Comparison of ENCODE assay signal across 30 mouse cellular contexts in the genomic region with DNA sequence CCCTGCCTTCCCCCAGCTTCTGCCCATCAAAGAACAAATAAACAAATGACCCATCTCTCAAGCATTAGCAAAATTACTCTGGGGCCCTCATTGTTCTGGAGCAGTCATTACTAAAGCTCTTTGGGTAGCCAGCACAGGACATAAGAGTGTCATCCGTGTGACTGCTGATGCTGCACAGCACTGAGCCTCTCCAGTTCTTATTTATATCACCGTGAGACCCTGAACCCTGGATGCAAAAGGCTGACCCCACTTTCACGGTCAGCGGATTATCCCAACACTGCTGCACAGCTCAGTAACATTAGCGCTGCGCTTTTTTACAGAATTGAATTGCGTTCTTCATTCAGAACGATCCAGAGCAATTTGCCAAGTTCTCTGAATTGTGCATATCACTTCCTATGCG. TPM values are rescaled to one million over a fixed set of nuclear protein-coding genes. Genes with fewer than 3 reads are reported as not detected.
DNase-seq lines count a peak whose midpoint lies in the region; ATAC-seq lines count a peak whose summit lies in the region.
"Had no signal": no experiment of that assay in that cellular context is flagged by ENCODE, and none has a peak within 500 bp of the region (broad histone marks: within the 10 kb centered on the region; RNA-seq: fewer than 3 reads in every experiment).

No protein-coding gene starts in this region.

- DNase-seq in hindbrain, embryonic 11.5 days (ENCODE audit: low spot score) = no peak
- DNase-seq in embryo, embryonic 10.5 days (ENCODE audit: low spot score) = peak; percentile 42
- DNase-seq in midbrain, embryonic 11.5 days (ENCODE audit: low spot score, missing footprints) = peak; percentile 87
- DNase-seq in gastrocnemius, adult 8-10 months (ENCODE audit: low spot score in 2 of 2) = no peak
- no peak for DNase-seq in layer of hippocampus, adult 8-10 months (ENCODE audit: low spot score in 2 of 2)
- DNase-seq: adrenal gland, adult 8-10 months; cerebellum, adult 18-20 months; cerebellum, postnatal 36 days; gastrocnemius, postnatal 14 days; heart, adult 2 months; kidney, adult 9 months; kidney, postnatal 25 days; liver, postnatal 0 days; lung, postnatal 10 days; right cerebral cortex, adult 18-20 months; thymus, postnatal 25 days had no signal

- H3K4me2 ChIP-seq in hindbrain, embryonic 16.5 days (ENCODE audit: low read length) = no peak overlapping the region
- no peak overlapping the region for H3K4me2 ChIP-seq in hindbrain, embryonic 11.5 days (replicated peaks; ENCODE audit: low read depth, low read length)
- H3K4me2 ChIP-seq in midbrain, embryonic 11.5 days = no peak overlapping the region
- no peak overlapping the region for H3K4me2 ChIP-seq in neural tube, embryonic 15.5 days
- H3K4me2 ChIP-seq in kidney, embryonic 15.5 days = no peak overlapping the region
- H3K4me2 ChIP-seq: embryonic facial prominence, embryonic 12.5 days; forebrain, embryonic 13.5 days; limb, embryonic 12.5 days; liver, embryonic 11.5 days; midbrain, embryonic 12.5 days; stomach, embryonic 15.5 days had no signal

- H3K9ac ChIP-seq in hindbrain, embryonic 16.5 days (ENCODE audit: low read depth, low read length) = no peak overlapping the region; the same call in 1 of the 2 replicates
- H3K9ac ChIP-seq in hindbrain, embryonic 11.5 days (ENCODE audit: low read depth, low read length) = no peak overlapping the region
- no peak overlapping the region for H3K9ac ChIP-seq in midbrain, embryonic 11.5 days (ENCODE audit: low read length)
- no peak overlapping the region for H3K9ac ChIP-seq in neural tube, embryonic 15.5 days (replicated peaks)
- no peak overlapping the region for H3K9ac ChIP-seq in kidney, embryonic 15.5 days
- H3K9ac ChIP-seq: embryonic facial prominence, embryonic 12.5 days; forebrain, embryonic 13.5 days; limb, embryonic 12.5 days; liver, postnatal 0 days; midbrain, embryonic 12.5 days; stomach, embryonic 15.5 days had no signal

- H3K27ac ChIP-seq in hindbrain, embryonic 16.5 days (ENCODE audit: low read depth, low read length) = no peak overlapping the region
- no peak overlapping the region for H3K27ac ChIP-seq in hindbrain, embryonic 11.5 days (ENCODE audit: low read depth, low read length)
- no peak overlapping the region for H3K27ac ChIP-seq in midbrain, embryonic 11.5 days (ENCODE audit: low read depth, low read length)
- peak overlapping the region; percentile 39; the same call in 1 of the 2 replicates for H3K27ac ChIP-seq in neural tube, embryonic 15.5 days (replicated peaks)
- no peak overlapping the region for H3K27ac ChIP-seq in kidney, embryonic 15.5 days
- H3K27ac ChIP-seq: embryonic facial prominence, embryonic 12.5 days; forebrain, embryonic 13.5 days; heart, adult 2 months; limb, embryonic 12.5 days; stomach, embryonic 15.5 days had no signal

- H3K27me3 ChIP-seq in hindbrain, embryonic 16.5 days (replicated peaks; ENCODE audit: control insufficient read depth, insufficient read depth, low read length) = no peaks in the 10 kb centered on the region
- H3K27me3 ChIP-seq in hindbrain, embryonic 11.5 days (ENCODE audit: control insufficient read depth, insufficient read depth, low read length) = no peaks in the 10 kb centered on the region
- H3K27me3 ChIP-seq in midbrain, embryonic 11.5 days (ENCODE audit: control insufficient read depth, insufficient read depth, low read length) = no peaks in the 10 kb centered on the region
- no peaks in the 10 kb centered on the region for H3K27me3 ChIP-seq in neural tube, embryonic 15.5 days (replicated peaks)
- no peaks in the 10 kb centered on the region for H3K27me3 ChIP-seq in kidney, embryonic 15.5 days
- H3K27me3 ChIP-seq: embryonic facial prominence, embryonic 12.5 days; forebrain, embryonic 13.5 days; limb, embryonic 12.5 days; stomach, embryonic 15.5 days had no signal

- H3K36me3 ChIP-seq in hindbrain, embryonic 16.5 days (ENCODE audit: control insufficient read depth, insufficient read depth, low read length) = no peaks in the 10 kb centered on the region
- no peaks in the 10 kb centered on the region for H3K36me3 ChIP-seq in hindbrain, embryonic 11.5 days (ENCODE audit: control insufficient read depth, insufficient read depth, low read length)
- no peaks in the 10 kb centered on the region for H3K36me3 ChIP-seq in midbrain, embryonic 11.5 days (ENCODE audit: control insufficient read depth, insufficient read depth, low read length)
- H3K36me3 ChIP-seq in neural tube, embryonic 15.5 days = no peaks in the 10 kb centered on the region
- H3K36me3 ChIP-seq in kidney, embryonic 15.5 days = no peaks in the 10 kb centered on the region
- H3K36me3 ChIP-seq: embryonic facial prominence, embryonic 12.5 days; limb, embryonic 12.5 days; midbrain, embryonic 12.5 days; stomach, embryonic 15.5 days had no signal

- H3K9me3 ChIP-seq in hindbrain, embryonic 16.5 days (ENCODE audit: control insufficient read depth, low read length) = no peaks in the 10 kb centered on the region
- no peaks in the 10 kb centered on the region for H3K9me3 ChIP-seq in hindbrain, embryonic 11.5 days (ENCODE audit: control insufficient read depth, low read length)
- no peaks in the 10 kb centered on the region for H3K9me3 ChIP-seq in midbrain, embryonic 11.5 days (ENCODE audit: control insufficient read depth, low read length)
- H3K9me3 ChIP-seq in neural tube, embryonic 15.5 days (replicated peaks) = no peaks in the 10 kb centered on the region
- H3K9me3 ChIP-seq in kidney, embryonic 15.5 days (replicated peaks) = no peaks in the 10 kb centered on the region
- H3K9me3 ChIP-seq: embryonic facial prominence, embryonic 12.5 days; forebrain, embryonic 13.5 days; limb, embryonic 12.5 days; midbrain, embryonic 12.5 days; stomach, embryonic 15.5 days had no signal

- H3K4me1 ChIP-seq in hindbrain, embryonic 16.5 days (ENCODE audit: control insufficient read depth, insufficient read depth, low read depth, low read length) = peaks cover 3% of the 10 kb centered on the region; the same call in 1 of the 2 replicates
- H3K4me1 ChIP-seq in hindbrain, embryonic 11.5 days (replicated peaks; ENCODE audit: control insufficient read depth, insufficient read depth, low read length) = no peaks in the 10 kb centered on the region
- H3K4me1 ChIP-seq in midbrain, embryonic 11.5 days (ENCODE audit: control insufficient read depth, insufficient read depth, low read length) = peaks cover 9% of the 10 kb centered on the region
- peaks cover 20% of the 10 kb centered on the region for H3K4me1 ChIP-seq in neural tube, embryonic 15.5 days
- no peaks in the 10 kb centered on the region for H3K4me1 ChIP-seq in kidney, embryonic 15.5 days
- H3K4me1 ChIP-seq: limb, embryonic 12.5 days; stomach, embryonic 15.5 days had no signal

- no peak overlapping the region for H3K4me3 ChIP-seq in hindbrain, embryonic 16.5 days (ENCODE audit: low read length)
- no peak overlapping the region for H3K4me3 ChIP-seq in hindbrain, embryonic 11.5 days (ENCODE audit: low read depth, low read length)
- H3K4me3 ChIP-seq in midbrain, embryonic 11.5 days (ENCODE audit: low read depth, low read length) = no peak overlapping the region
- no peak overlapping the region for H3K4me3 ChIP-seq in neural tube, embryonic 15.5 days (replicated peaks)
- no peak overlapping the region for H3K4me3 ChIP-seq in kidney, embryonic 15.5 days (replicated peaks)
- H3K4me3 ChIP-seq: embryonic facial prominence, embryonic 12.5 days; forebrain, embryonic 13.5 days; heart, adult 2 months; limb, embryonic 12.5 days; midbrain, embryonic 12.5 days; stomach, embryonic 15.5 days had no signal

- WGBS in hindbrain, embryonic 16.5 days = 31% methylated on average over 9 of the region's 9 CpGs
- WGBS in hindbrain, embryonic 11.5 days = 46% methylated on average over 9 of the region's 9 CpGs
- whole genome bisulfite sequencing in midbrain, embryonic 11.5 days = 36% methylated on average over 9 of the region's 9 CpGs
- WGBS in neural tube, embryonic 15.5 days = 22% methylated on average over 9 of the region's 9 CpGs
- 53% methylated on average over 9 of the region's 9 CpGs for WGBS in kidney, embryonic 15.5 days

- 0 out of 2 replicates have a peak, but pooled peaks have one; percentile 38 for ATAC-seq in hindbrain, embryonic 16.5 days
- ATAC-seq in hindbrain, embryonic 11.5 days (ENCODE audit: low FRiP score) = no peak
- peak; percentile 73 for ATAC-seq in midbrain, embryonic 11.5 days (ENCODE audit: low FRiP score)
- ATAC-seq in neural tube, embryonic 15.5 days (ENCODE audit: low FRiP score) = no peak
- no peak for ATAC-seq in kidney, embryonic 15.5 days (replicated peaks; ENCODE audit: low FRiP score)
- ATAC-seq: activated CD4-positive, CD25-positive, alpha-beta regulatory T cell, adult 4 months; forebrain, embryonic 13.5 days; hindbrain, postnatal 0 days; intestine, embryonic 16.5 days; liver, postnatal 0 days had no signal

RNA-seq across cellular contexts. Expression of a gene that starts 31.3 kb away (rescaled TPM):
- 98.0 and 108 TPM in 2 replicates for polyA plus RNA-seq in hindbrain, embryonic 16.5 days (2015; fragmentation: Nextera tagmentation; extraction: Ambion mirVana)
- polyA plus RNA-seq in hindbrain, embryonic 11.5 days (2014; fragmentation: Nextera tagmentation; extraction: Ambion mirVana) = 14.3 and 18.4 TPM in 2 replicates
- 26.8 and 28.4 TPM in 2 replicates for polyA plus RNA-seq in midbrain, embryonic 11.5 days (2014; fragmentation: Nextera tagmentation; extraction: Ambion mirVana)
- polyA plus RNA-seq in neural tube, embryonic 15.5 days (2015; fragmentation: Nextera tagmentation; extraction: Ambion mirVana) = 90.1 and 101 TPM in 2 replicates
- under 1 TPM in 3 of 4 experiments, not detected in 1; 0.10 to 0.13 (median 0.12) TPM for total RNA-seq in gastrocnemius, adult 8-10 months (2022)
- 2.6 and 2.8 TPM in 2 replicates for polyA plus RNA-seq in kidney, embryonic 15.5 days (2015; fragmentation: Nextera tagmentation; extraction: Ambion mirVana)
- total RNA-seq in layer of hippocampus, adult 8-10 months (2022) = 100 to 1,000 TPM; 240 to 340 (median 277) TPM
- total RNA-seq: MEL had no signal
- polyA plus RNA-seq: activated CD4-positive, CD25-positive, alpha-beta regulatory T cell, adult 4 months; C2C12 had no signal

Comparison
In these comparisons a context has a peak if more than half of its experiments do, and no peak if none do; other contexts are left out.
1. ATAC-seq: peak in hindbrain, embryonic 16.5 days (single experiment) and midbrain, embryonic 11.5 days (single experiment); none in hindbrain, embryonic 11.5 days (single experiment), neural tube, embryonic 15.5 days (single experiment) and kidney, embryonic 15.5 days (single experiment).
2. DNase-seq: peak in embryo, embryonic 10.5 days (single experiment) and midbrain, embryonic 11.5 days (single experiment); none in hindbrain, embryonic 11.5 days (single experiment), gastrocnemius, adult 8-10 months (0 of 2) and layer of hippocampus, adult 8-10 months (0 of 2).